Mouse (Mus musculus) layer of hippocampus, postnatal 10 days (tissue): ENCODE measurements around the gene Lnx1. TPM values are rescaled to one million over a fixed set of nuclear protein-coding genes. Genes with fewer than 3 reads are reported as not detected.

Source experiments
- DNase-seq, 2 experiments: peaks; one replicate each; pipeline ENCODE4 v3.0.0; 2021; ENCODE audit warnings: low spot score in 2 of 2
- long read RNA-seq: library from polyadenylated mRNA; stranded (forward); transcript quantifications from one replicate; pipeline ENCODE4 v2.0.0, GENCODE M21; 2023
- total RNA-seq, 2 experiments: library from RNA; stranded (reverse); gene quantifications; 2 replicates each; pipeline ENCODE4 v1.2.3; 2021

Gene Lnx1
- total RNA-seq = 10 to 100 TPM; 19.3 to 22.3 TPM
- long read RNA-seq, transcript Lnx1-205 (10 exons, 2,259 nt) = major isoform, 18 of 27 reads
- long read RNA-seq, partial matches to known transcripts = 6 of 27 reads
- long read RNA-seq, other reads (novel, unspliced or antisense) = 1 of 27 reads

GRCm38 (mm10) chr5:74702766-74703165 is at the start of gene Lnx1:
Gene Lnx1, minus strand, starts transcription at chr5:74702912.
- DNase-seq = no peak

DNA sequence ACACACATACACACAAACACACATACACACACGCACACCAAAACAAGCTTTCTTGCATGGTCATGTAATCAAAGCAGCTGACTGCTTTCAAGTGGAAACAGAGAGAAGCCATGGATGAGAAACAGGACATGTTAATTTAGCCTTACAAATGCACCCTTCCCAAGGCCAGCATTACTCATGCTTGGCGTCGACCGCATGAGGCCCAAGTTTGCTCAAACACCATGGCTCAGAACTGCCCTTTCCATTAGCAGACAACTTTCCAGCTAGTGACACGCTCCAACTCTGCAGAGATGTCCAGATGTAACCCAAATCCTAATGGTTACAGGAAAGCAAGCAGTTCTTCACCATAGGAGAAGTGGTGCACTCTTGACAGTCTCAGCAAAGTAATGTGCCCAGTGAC is 47.8 kb upstream of the Lnx1 start:
- no peak for DNase-seq

DNA sequence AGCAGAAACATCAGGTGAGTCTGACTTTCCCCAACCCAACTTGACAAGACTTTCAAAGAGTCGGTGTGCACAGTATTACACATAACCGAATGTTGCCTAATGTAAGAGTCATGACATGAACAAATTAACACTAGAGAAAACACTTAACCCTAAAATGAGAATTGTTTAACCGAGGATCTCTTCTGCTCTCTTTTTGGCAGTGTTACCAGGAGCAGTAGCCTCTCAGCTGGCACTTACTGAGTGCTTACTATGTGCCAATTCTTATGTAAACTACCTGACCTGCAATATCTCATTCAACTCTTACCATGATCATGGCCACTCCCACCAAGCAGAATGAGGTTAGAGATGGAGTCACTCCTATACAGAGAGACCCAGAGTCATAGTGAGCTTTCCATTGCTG is 44.8 kb upstream of the Lnx1 start:
- no peak for DNase-seq

GRCm38 (mm10) chr5:74740951-74741350 is 38.2 kb upstream of the Lnx1 start:
- no peak for DNase-seq

DNA sequence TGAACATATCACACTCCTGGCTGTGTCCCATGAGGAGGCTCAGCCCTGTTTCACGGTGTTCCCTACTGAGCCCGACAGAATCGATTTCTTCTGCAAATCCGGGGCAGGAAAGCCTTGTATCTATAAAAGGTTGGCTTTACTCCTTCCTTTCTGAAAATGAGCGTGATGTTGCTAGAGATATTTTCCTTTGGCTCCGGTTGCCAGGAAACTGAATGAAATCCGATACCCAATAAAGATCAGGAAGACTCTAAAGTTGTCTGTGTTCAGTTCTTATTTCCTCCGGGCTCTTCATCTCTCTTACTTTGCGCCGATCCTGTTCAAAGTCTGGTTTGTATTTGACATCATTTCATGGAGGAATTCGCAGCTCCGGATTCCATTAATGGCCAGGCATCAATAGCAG is 36.7 kb upstream of the Lnx1 start:
- DNase-seq = no peak

GRCm38 (mm10) chr5:74738312-74738711 is 35.6 kb upstream of the Lnx1 start:
- DNase-seq = no peak

GRCm38 (mm10) chr5:74733885-74734558 is 31.3 kb upstream of the Lnx1 start:
- DNase-seq = no peak

DNA sequence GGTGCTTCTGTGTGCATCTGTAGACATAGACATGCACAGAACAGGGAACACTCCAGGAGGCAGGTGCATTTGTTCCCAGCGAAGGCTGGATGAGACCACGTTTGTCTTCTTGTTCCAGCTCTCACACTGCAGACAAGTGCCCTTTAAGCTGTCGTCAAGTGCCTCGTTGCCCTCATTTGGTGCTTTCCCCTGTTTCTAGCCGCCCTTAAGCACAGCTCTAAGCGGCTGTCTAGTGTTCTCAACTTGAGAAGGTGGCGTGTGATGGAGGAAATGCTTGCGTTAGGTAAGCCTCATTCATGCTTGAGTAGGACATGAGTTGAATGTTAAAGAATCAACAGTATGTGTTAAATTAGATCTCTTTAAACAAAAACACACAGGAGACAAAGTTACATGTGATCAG is 29.9 kb upstream of the Lnx1 start:
- DNase-seq = no peak

DNA sequence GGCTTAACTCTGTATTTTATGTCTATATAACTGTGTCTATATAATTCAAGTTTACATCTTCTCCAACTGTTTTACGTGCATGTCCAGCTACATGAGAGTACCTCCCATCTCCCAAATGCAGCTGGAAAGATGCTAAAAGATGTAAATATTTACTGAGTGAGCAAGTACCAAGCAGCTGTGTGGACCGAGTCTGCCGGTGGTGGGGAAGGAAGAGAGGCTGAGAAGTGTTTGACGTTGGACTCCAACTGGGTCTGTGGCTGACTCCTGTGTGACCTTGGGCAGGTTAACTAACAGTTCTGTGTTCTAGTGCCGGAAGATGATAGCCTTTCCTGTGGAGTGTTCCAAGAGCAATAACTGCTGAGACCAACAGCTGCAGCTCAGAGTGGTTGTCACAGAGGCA is 27.9 kb upstream of the Lnx1 start:
- no peak for DNase-seq

DNA sequence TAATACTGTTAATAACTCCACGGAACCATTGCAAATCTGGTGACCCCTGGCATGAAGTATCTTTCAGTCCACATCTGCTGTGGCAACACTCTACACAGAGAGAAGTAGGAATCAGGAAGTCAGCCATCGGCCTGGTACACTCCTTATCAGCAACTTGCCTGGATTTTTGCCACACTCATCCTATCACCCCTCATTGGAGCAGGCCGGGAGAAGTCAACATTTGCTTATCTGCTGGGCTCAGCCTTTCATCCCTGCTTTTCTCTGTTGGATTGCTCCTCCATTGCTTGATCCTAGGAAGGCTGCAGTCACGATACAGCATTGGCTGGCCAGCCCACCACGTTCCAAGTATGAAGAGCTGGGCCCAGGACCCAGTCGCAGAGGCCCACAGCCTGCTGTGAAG is 26.9 kb upstream of the Lnx1 start:
- no peak for DNase-seq

GRCm38 (mm10) chr5:74728186-74728585 is 25.5 kb upstream of the Lnx1 start:
- no peak for DNase-seq

DNA sequence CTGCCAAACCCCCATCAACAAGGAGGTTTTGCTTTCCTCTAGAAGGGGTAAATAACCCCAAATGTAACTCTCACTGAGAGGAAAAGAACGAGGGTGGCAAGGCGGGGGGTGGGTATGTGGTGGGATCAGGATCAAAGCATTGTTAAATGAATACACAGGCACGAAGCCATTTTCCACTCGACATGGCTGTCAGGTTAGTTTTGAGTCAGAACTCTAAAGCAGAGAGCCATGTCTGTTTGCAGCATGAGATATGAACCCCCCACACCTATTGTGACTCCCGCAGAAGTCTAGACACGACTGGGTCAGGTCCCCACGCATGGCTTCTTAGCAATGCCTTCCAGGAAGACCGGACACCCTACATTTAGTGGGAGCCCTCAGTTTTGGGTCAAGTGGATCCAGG is 24.6 kb upstream of the Lnx1 start:
- DNase-seq = no peak

DNA sequence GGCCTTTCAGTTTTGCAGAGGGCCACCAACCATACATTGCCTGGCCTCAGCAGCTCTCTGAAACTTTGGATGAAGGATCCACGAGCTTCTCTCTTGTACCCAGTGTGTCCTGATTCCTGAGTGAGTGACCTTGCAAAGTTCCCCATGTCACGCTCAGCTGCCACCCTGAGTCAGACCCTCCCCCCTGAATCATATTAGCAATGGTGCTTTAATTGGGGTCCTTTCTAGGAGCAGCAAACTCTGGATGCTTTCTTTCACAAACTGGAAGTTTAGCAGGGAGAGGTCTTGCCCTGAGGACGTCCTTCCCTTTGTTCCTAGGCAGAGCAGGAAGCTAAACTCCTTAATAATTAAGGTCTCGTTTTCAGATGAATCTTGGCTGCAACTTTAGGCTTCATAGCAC is 22.8 kb upstream of the Lnx1 start:
- no peak for DNase-seq

- DNase-seq = peak in 1 of 2 experiments; percentile 32
Observed at GRCm38 (mm10) chr5:74721816-74722215, 19.1 kb upstream of the Lnx1 start.

- peak; percentile 27 to 41 for DNase-seq
Observed at GRCm38 (mm10) chr5:74720661-74721060, 17.9 kb upstream of the Lnx1 start.

DNA sequence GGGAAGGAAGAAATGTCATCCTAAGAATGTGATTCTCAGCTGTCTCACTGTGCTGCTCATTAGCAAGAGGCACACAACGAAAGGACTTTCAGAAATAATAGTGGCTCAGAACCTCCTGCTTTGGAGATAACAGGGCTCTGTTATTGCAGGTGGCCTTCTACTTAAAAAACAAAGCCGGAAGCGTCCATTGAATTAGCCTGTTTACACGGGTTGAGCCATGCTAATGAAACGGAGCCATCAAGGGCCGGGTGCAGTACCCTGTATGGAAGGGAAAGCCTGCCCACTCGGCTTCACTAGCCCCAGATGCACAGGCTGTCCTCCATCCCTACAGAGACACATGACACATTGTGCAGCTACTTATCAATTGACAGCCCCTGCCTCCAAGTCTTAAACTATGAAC is 13.5 kb upstream of the Lnx1 start:
- DNase-seq = no peak

GRCm38 (mm10) chr5:74712811-74713210 is 10.1 kb upstream of the Lnx1 start:
- no peak for DNase-seq

- DNase-seq = no peak
Observed at GRCm38 (mm10) chr5:74711988-74712387, 9.3 kb upstream of the Lnx1 start.

- no peak for DNase-seq
Observed at GRCm38 (mm10) chr5:74711056-74711455, 8.3 kb upstream of the Lnx1 start.

DNA sequence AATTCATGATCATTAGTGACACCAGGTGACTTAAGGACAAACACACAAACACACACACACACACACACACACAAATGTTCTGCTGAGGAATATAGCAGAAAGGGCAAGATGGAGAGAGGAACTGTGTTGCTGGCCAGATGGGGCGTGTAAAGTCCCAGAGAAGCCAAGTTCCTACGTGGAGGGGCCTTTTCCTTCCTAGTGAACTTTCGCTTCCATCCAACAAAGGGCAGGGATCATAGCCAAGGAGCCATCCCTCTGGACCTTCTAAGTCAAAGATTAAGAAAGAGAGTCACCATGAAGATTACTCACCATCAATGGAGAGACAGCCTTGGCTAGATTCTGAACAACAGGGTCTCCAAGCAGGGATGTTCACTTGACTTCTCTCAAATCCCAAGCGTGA is 7.5 kb upstream of the Lnx1 start:
- DNase-seq = no peak

- peak; percentile 35 to 46 for DNase-seq
Observed at GRCm38 (mm10) chr5:74704460-74704790, 1.7 kb upstream of the Lnx1 start.

DNA sequence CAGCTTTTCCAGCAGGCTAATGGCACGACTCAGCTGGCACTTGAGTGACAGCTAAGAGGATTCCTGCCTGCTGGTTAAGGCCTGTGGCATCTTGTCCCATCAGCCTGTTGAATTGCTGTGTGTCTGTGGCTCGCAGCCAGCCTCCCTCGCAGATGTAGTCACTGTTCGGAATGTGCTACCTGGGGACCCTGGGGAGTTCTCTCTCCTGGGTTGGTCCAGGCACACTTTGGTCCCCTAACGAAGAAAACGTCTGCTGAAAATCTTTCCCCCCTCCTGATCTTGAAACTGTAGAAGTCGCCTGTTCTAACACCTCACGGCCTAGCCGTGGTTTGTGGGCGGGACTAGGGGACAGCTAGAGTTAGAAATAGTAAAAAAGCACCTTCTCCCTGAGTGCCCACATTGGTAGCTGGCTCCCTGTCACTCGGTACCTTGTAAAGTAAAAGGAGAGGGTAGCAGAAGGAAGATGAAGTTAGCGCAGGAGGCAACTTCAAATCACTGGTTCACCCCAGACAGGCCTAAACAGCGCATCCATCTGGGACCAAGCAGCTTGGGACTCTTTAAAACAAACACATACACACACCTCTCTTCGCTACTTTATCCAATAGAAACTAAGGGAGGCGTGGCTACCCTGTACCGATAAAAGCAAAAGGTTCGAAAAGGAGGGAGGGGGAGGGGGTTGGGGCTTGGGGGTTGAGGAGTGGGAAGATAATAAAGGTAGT is 1.2 kb upstream of the Lnx1 start:
- DNase-seq = no peak

GRCm38 (mm10) chr5:74700918-74701317 is 1.8 kb downstream of the Lnx1 start:
- DNase-seq = no peak
